Mouse (Mus musculus) CH12.LX (cell line): ENCODE data around the gene Fbxw27. TPM values are rescaled to one million over a fixed set of nuclear protein-coding genes. Genes with fewer than 3 reads are reported as not detected.

Source experiments
- DNase-seq: peaks from one replicate; pipeline ENCODE4 v3.0.0-alpha.2; 2013; ENCODE audit errors: extremely low read depth
- H3K27ac ChIP-seq: 2 replicates; pipeline ENCODE4 v1.5.1; 2012; ENCODE audit warnings: low read depth, mild to moderate bottlenecking, control low read depth, moderate library complexity; ENCODE audit not compliant: insufficient read depth
- H3K27me3 ChIP-seq: replicated peaks from 2 replicates; pipeline ENCODE3; 2012; ENCODE audit warnings: inconsistent platforms
- H3K36me3 ChIP-seq, 2 experiments: replicated peaks in 1 of 2; 2 replicates each; pipeline versions ENCODE3 to v1.6.1; 2012; ENCODE audit warnings: inconsistent platforms in 1 of 2, low read length in 1 of 2, mild to moderate bottlenecking in 1 of 2, mixed read lengths in 1 of 2, moderate library complexity in 1 of 2; ENCODE audit not compliant: control insufficient read depth in 1 of 2, insufficient read depth in 1 of 2
- H3K4me1 ChIP-seq, 2 experiments: 2 replicates each; pipeline ENCODE4 v1.6.1; 2012; ENCODE audit warnings: inconsistent platforms in 1 of 2, moderate library complexity in 1 of 2; ENCODE audit not compliant: insufficient read depth in 2 of 2, control insufficient read depth in 1 of 2
- H3K4me2 ChIP-seq: 2 replicates; pipeline ENCODE4 v1.6.1; 2012; ENCODE audit warnings: low read depth, mild to moderate bottlenecking, control low read depth; ENCODE audit not compliant: poor library complexity, insufficient read depth, severe bottlenecking
- H3K4me3 ChIP-seq, 3 experiments: fragments of 150-350 bp in 1 of 3; sonication (generic) in 1 of 3; replicated peaks in 1 of 3; 2 replicates each; pipeline versions ENCODE3 to v1.5.1; 2011 to 2012; ENCODE audit warnings: low read depth in 2 of 3, low read length in 2 of 3, mild to moderate bottlenecking in 2 of 3, moderate library complexity in 2 of 3, control low read depth in 1 of 3, improper control_type of control experiment in 1 of 3, inconsistent platforms in 1 of 3, mixed read lengths in 1 of 3; ENCODE audit not compliant: poor library complexity in 1 of 3
- H3K79me2 ChIP-seq: replicated peaks from 2 replicates; pipeline ENCODE4 v1.6.1; 2012; ENCODE audit warnings: mild to moderate bottlenecking, moderate library complexity; ENCODE audit not compliant: control insufficient read depth, poor library complexity, insufficient read depth, severe bottlenecking; ENCODE audit errors: extremely low read depth
- H3K9ac ChIP-seq: 2 replicates; pipeline ENCODE4 v1.6.1; 2012; ENCODE audit warnings: low read depth, mild to moderate bottlenecking, control low read depth, moderate library complexity; ENCODE audit not compliant: insufficient read depth
- H3K9me3 ChIP-seq: replicated peaks from 2 replicates; pipeline ENCODE3; 2012; ENCODE audit warnings: low read length, inconsistent platforms, mixed read lengths
- BHLHE40 ChIP-seq: IDR thresholded peaks from 2 replicates; pipeline ENCODE4 v1.6.1; 2011; ENCODE audit warnings: mild to moderate bottlenecking, low read depth, low read length, improper control_type of control experiment
- CTCF ChIP-seq, 2 experiments: IDR thresholded peaks in 1 of 2; conservative IDR thresholded peaks in 1 of 2; 2 replicates each; pipeline ENCODE4 v1.5.1; 2011 to 2012; ENCODE audit warnings: low read depth in 2 of 2, low read length in 2 of 2, improper control_type of control experiment in 1 of 2, inconsistent platforms in 1 of 2, mild to moderate bottlenecking in 1 of 2, moderate library complexity in 1 of 2
- E2F4 ChIP-seq: IDR thresholded peaks from 2 replicates; pipeline ENCODE4 v1.6.1; 2011; ENCODE audit warnings: low read depth, low read length, improper control_type of control experiment; ENCODE audit not compliant: insufficient replicate concordance
- EP300 ChIP-seq: IDR thresholded peaks from 2 replicates; pipeline ENCODE4 v1.6.1; 2011; ENCODE audit warnings: low read length, improper control_type of control experiment
- ETS1 ChIP-seq: conservative IDR thresholded peaks from 2 replicates; pipeline ENCODE4 v1.6.1; 2012; ENCODE audit warnings: low read depth, mild to moderate bottlenecking, inconsistent platforms, low read length, improper control_type of control experiment, moderate library complexity
- HCFC1 ChIP-seq: IDR thresholded peaks from 2 replicates; pipeline ENCODE4 v1.6.1; 2012; ENCODE audit warnings: low read depth, mild to moderate bottlenecking, inconsistent platforms, low read length, improper control_type of control experiment
- IRF4 ChIP-seq: IDR thresholded peaks from 2 replicates; pipeline ENCODE4 v1.6.1; 2014; ENCODE audit warnings: low read depth, mild to moderate bottlenecking, inconsistent platforms, low read length, improper control_type of control experiment
- JUN ChIP-seq: IDR thresholded peaks from 2 replicates; pipeline ENCODE4 v1.6.1; 2011; ENCODE audit warnings: low read depth, mild to moderate bottlenecking, low read length, improper control_type of control experiment, moderate library complexity; ENCODE audit not compliant: insufficient read depth
- KAT2A ChIP-seq: IDR thresholded peaks from 2 replicates; pipeline ENCODE4 v1.6.1; 2012; ENCODE audit warnings: low read length, improper control_type of control experiment, inconsistent platforms; ENCODE audit not compliant: insufficient replicate concordance
- MAFK ChIP-seq: IDR thresholded peaks from 2 replicates; pipeline ENCODE4 v1.6.1; 2011; ENCODE audit warnings: low read length, improper control_type of control experiment; ENCODE audit not compliant: insufficient replicate concordance
- MAX ChIP-seq: IDR thresholded peaks from 2 replicates; pipeline ENCODE4 v1.6.1; 2011; ENCODE audit warnings: low read length, improper control_type of control experiment
- MEF2A ChIP-seq: IDR thresholded peaks from 2 replicates; pipeline ENCODE4 v1.6.1; 2014; ENCODE audit warnings: low read depth, mild to moderate bottlenecking, inconsistent platforms, low read length, improper control_type of control experiment, borderline replicate concordance
- MYC ChIP-seq: IDR thresholded peaks from 2 replicates; pipeline ENCODE4 v1.6.1; 2011; ENCODE audit warnings: low read depth, mild to moderate bottlenecking, improper control_type of control experiment, low read length
- NELFE ChIP-seq: IDR thresholded peaks from 2 replicates; pipeline ENCODE4 v1.6.1; 2011; ENCODE audit warnings: low read depth, low read length, improper control_type of control experiment
- NRF1 ChIP-seq: IDR thresholded peaks from 2 replicates; pipeline ENCODE4 v1.6.1; 2014; ENCODE audit warnings: low read depth, mild to moderate bottlenecking, inconsistent platforms, low read length, improper control_type of control experiment, moderate library complexity
- PAX5 ChIP-seq: IDR thresholded peaks from 2 replicates; pipeline ENCODE4 v1.6.1; 2012; ENCODE audit warnings: low read length, inconsistent platforms, mixed read lengths
- POLR2AphosphoS2 ChIP-seq: IDR thresholded peaks from 2 replicates; pipeline ENCODE4 v1.6.1; 2011; ENCODE audit warnings: low read depth, low read length, improper control_type of control experiment
- RAD21 ChIP-seq: IDR thresholded peaks from 2 replicates; pipeline ENCODE4 v1.6.1; 2011; ENCODE audit warnings: low read depth, mild to moderate bottlenecking, low read length, improper control_type of control experiment, moderate library complexity
- RCOR1 ChIP-seq: conservative IDR thresholded peaks from 2 replicates; pipeline ENCODE4 v1.6.1; 2012; ENCODE audit warnings: low read depth, mild to moderate bottlenecking, inconsistent platforms, low read length, improper control_type of control experiment
- SMC3 ChIP-seq: IDR thresholded peaks from 2 replicates; pipeline ENCODE4 v1.6.1; 2011; ENCODE audit warnings: low read depth, low read length, improper control_type of control experiment
- TCF12 ChIP-seq: IDR thresholded peaks from 2 replicates; pipeline ENCODE4 v1.6.1; 2014; ENCODE audit warnings: low read depth, mild to moderate bottlenecking, inconsistent platforms, low read length, improper control_type of control experiment
- USF1 ChIP-seq: IDR thresholded peaks from 2 replicates; pipeline ENCODE4 v1.6.1; 2014; ENCODE audit warnings: low read depth, mild to moderate bottlenecking, inconsistent platforms, low read length, improper control_type of control experiment
- ZC3H11A ChIP-seq: IDR thresholded peaks from 2 replicates; pipeline ENCODE4 v1.6.1; 2012; ENCODE audit warnings: low read depth, mild to moderate bottlenecking, inconsistent platforms, low read length, improper control_type of control experiment
- ZMIZ1 ChIP-seq: IDR thresholded peaks from 2 replicates; pipeline ENCODE4 v1.6.1; 2012; ENCODE audit warnings: low read depth, mild to moderate bottlenecking, inconsistent platforms, low read length, improper control_type of control experiment
- ZNF384 ChIP-seq: IDR thresholded peaks from 2 replicates; pipeline ENCODE4 v1.6.1; 2012; ENCODE audit warnings: low read depth, low read length, improper control_type of control experiment, inconsistent platforms
- dilution Hi-C: fragments of 300-500 bp; cut with MboI; formaldehyde crosslinking; loops from 2 replicates; pipeline ENCODE4 v1.14.3; 2020; ENCODE audit warnings: low sequenced_read_pairs; ENCODE audit not compliant: extremely low pct_unique_long_range_greater_than_20kb, extremely low pct_ligation_motif_present
- in situ Hi-C: fragments of 300-500 bp; cut with MboI; formaldehyde crosslinking; loops from 3 replicates; pipeline ENCODE4 v1.14.3; 2019; ENCODE audit warnings: low sequenced_read_pairs, low pct_ligation_motif_present, low pct_unique_long_range_greater_than_20kb, mixed read lengths
- polyA plus RNA-seq: library from polyadenylated mRNA; unstranded; fragments of >175 nt; gene quantifications from 2 replicates; pipeline ENCODE4 v1.2.1, GENCODE M21; 2012; ENCODE audit warnings: low read depth; ENCODE audit not compliant: insufficient read length
- total RNA-seq, 2 experiments: library from RNA; depleted of rRNA; stranded (reverse); fragments of 300-350 nt in 1 of 2; fragments of >200 nt in 1 of 2; gene quantifications; 2 replicates each; pipeline ENCODE4 v1.2.3; 2012 to 2014

Fbxw27 gene
- total and polyA plus RNA-seq, 3 experiments, result not detected

- in situ Hi-C loops, result no loop called here
- Histone ChIP-seq H3K9ac (no peak overlapping the region), H3K9me3 (no peaks in the 10 kb centered on the region), H3K36me3 (peaks cover 4 to 9% of the 10 kb centered on the region in 2 experiments), H3K79me2 (no peaks in the 10 kb centered on the region), H3K27ac (no peak overlapping the region), H3K27me3 (peaks cover 13% of the 10 kb centered on the region)
- TF ChIP-seq RAD21 (no peak), JUN (no peak)
- TF ChIP-seq, all 38 proteins: peak for 0
- Histone ChIP-seq H3K4me1 (no peaks in the 10 kb centered on the region), H3K4me2 (no peak overlapping the region), H3K4me3 (no peak overlapping the region)
- dilution Hi-C loops, result no loop called here
- no peak for DNase-seq
Observed at GRCm38 (mm10) chr9:109825739-109826138, 35.3 kb upstream of the Fbxw27 start.

DNA sequence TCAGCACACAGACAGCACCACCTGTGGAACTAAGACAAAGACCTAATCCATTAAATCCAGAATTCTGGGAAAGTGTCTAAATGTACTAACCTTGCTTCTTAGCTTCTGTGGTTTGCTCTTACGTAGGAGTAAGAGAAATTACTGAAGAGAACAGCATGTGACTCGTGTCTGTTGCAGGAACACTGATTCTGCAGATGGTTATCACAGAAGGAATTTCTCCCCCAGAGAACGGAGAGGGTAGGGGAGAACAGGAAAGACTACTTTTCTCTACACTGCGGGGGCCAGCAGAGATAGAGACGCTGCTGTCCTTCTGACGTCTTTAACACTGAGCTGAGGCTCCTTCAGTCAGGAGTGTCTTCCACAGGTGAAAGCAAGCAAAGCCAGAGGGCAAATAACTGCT is 25.9 kb upstream of the Fbxw27 start:
- DNase-seq, result no peak
- in situ Hi-C loops, result no loop called here
- no peaks in the 10 kb centered on the region for H3K4me1 ChIP-seq
- H3K4me3 ChIP-seq, result no peak overlapping the region
- no peak overlapping the region for H3K9ac ChIP-seq
- peaks cover 76% of the 10 kb centered on the region for H3K27me3 ChIP-seq
- H3K27ac ChIP-seq, result no peak overlapping the region
- no peak overlapping the region for H3K4me2 ChIP-seq
- TF ChIP-seq KAT2A (no peak), ZMIZ1 (no peak), MYC (no peak), ZNF384 (no peak), BHLHE40 (no peak), MAX (no peak), PAX5 (no peak), NRF1 (no peak), TCF12 (no peak), SMC3 (no peak), HCFC1 (no peak)
- dilution Hi-C loops, result no loop called here
- no peaks in the 10 kb centered on the region for H3K36me3 ChIP-seq
- H3K9me3 ChIP-seq, result no peaks in the 10 kb centered on the region
- H3K79me2 ChIP-seq, result no peaks in the 10 kb centered on the region

DNA sequence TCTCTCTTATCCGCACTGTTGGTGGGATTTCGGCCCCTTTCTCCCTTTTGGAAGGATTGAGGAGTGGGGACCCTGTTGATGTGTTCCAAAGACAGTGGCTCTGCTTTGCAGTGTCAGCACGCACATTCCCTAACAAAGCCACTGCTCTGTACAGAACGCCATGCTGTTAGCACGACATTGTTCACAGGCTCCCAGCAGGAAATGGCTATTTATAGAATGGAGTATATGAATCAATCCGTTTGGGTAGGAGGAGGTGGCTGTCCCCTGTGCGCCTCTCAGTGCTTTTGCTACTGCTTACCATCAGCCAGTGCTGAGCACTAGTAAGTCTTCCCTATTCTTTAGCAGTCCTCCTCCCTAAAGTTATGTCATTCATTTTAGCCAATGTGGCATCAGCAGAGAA is 23.0 kb upstream of the Fbxw27 start:
- Histone ChIP-seq H3K4me1 (no peaks in the 10 kb centered on the region), H3K79me2 (no peaks in the 10 kb centered on the region), H3K4me3 (no peak overlapping the region), H3K27ac (no peak overlapping the region), H3K27me3 (peaks cover 61% of the 10 kb centered on the region), H3K9ac (no peak overlapping the region), H3K4me2 (no peak overlapping the region), H3K36me3 (no peaks in the 10 kb centered on the region), H3K9me3 (no peaks in the 10 kb centered on the region)
- DNase-seq, result no peak
- dilution Hi-C loops (no loop called here), in situ Hi-C loops (no loop called here)
- no peak for TF ChIP-seq ETS1
- no peak for TF ChIP-seq EP300
- no peak for TF ChIP-seq RAD21
- no peak for TF ChIP-seq USF1
- no peak for TF ChIP-seq NELFE
- TF ChIP-seq POLR2AphosphoS2, result no peak
- no peak for TF ChIP-seq E2F4
- no peak for TF ChIP-seq IRF4
- TF ChIP-seq RCOR1, result no peak
- no peak for TF ChIP-seq MEF2A
- no peak for TF ChIP-seq MAX
- TF ChIP-seq MAFK, result no peak
- no peak for TF ChIP-seq ZC3H11A
- TF ChIP-seq CTCF (conservative IDR thresholded peaks at IDR 0.05 in 1 of 2, IDR thresholded peaks at IDR 0.05 in 1 of 2; ENCODE audit: low read depth in 2 of 2, low read length in 2 of 2), result no peak
- no peak for TF ChIP-seq MYC
- no peak for TF ChIP-seq ZNF384
- no peak for TF ChIP-seq PAX5
